Mouse (Mus musculus) embryonic facial prominence, embryonic 11.5 days (tissue): ENCODE data around the gene Fat1. TPM values are rescaled to one million over a fixed set of nuclear protein-coding genes. Genes with fewer than 3 reads are reported as not detected.

Source experiments
- ATAC-seq: fragments of 200-750 bp; cut with Nextera tagmentation; replicated peaks from 2 replicates; pipeline ENCODE4 v1.8.0; 2017; ENCODE audit warnings: low read depth; ENCODE audit not compliant: insufficient number of reproducible peaks, low FRiP score, low TSS enrichment
- DNase-seq: peaks from one replicate; pipeline ENCODE4 v3.0.0-alpha.2; 2015; ENCODE audit warnings: low spot score
- H3K27ac ChIP-seq: fragments of 300-500 bp; sonication (generic); replicated peaks from 2 replicates; pipeline ENCODE4 v1.5.1; 2014; ENCODE audit warnings: mild to moderate bottlenecking, low read depth, low read length, control low read depth
- H3K27me3 ChIP-seq: fragments of 300-500 bp; sonication (generic); 2 replicates; pipeline ENCODE4 v1.6.1; 2014; ENCODE audit warnings: mild to moderate bottlenecking, low read length, moderate library complexity, mixed read lengths; ENCODE audit not compliant: control insufficient read depth, insufficient read depth
- H3K36me3 ChIP-seq: fragments of 300-500 bp; sonication (generic); replicated peaks from 2 replicates; pipeline ENCODE4 v1.6.1; 2014; ENCODE audit warnings: low read depth, mild to moderate bottlenecking, low read length, moderate library complexity, mixed read lengths; ENCODE audit not compliant: control insufficient read depth, insufficient read depth
- H3K4me1 ChIP-seq: fragments of 300-500 bp; sonication (generic); 2 replicates; pipeline ENCODE4 v1.6.1; 2014; ENCODE audit warnings: low read length, mixed read lengths; ENCODE audit not compliant: control insufficient read depth, insufficient read depth
- H3K4me2 ChIP-seq: fragments of 300-500 bp; sonication (generic); 2 replicates; pipeline ENCODE4 v1.6.1; 2014; ENCODE audit warnings: low read depth, mild to moderate bottlenecking, control low read depth, low read length, moderate library complexity
- H3K4me3 ChIP-seq: fragments of 300-500 bp; sonication (generic); 2 replicates; pipeline ENCODE4 v1.5.1; 2014; ENCODE audit warnings: low read depth, low read length, control low read depth
- H3K9ac ChIP-seq: fragments of 300-500 bp; sonication (generic); replicated peaks from 2 replicates; pipeline ENCODE4 v1.6.1; 2014; ENCODE audit warnings: mild to moderate bottlenecking, control low read depth, low read length
- H3K9me3 ChIP-seq: fragments of 300-500 bp; sonication (generic); replicated peaks from 2 replicates; pipeline ENCODE4 v1.6.1; 2016; ENCODE audit warnings: mild to moderate bottlenecking, low read length, inconsistent platforms, mixed read lengths; ENCODE audit not compliant: control insufficient read depth
- WGBS: fragments of 180-500 bp; shearing (Covaris S2); extraction: QIAGEN DNeasy Blood & Tissue Kit; methylation state at CpG from one replicate; pipeline ENCODE4 v1.1.7; 2014; 5-methylcytosine and 5-hydroxymethylcytosine counted together
- polyA plus RNA-seq: library from polyadenylated mRNA; unstranded; fragments of >200 nt; fragmentation: Nextera tagmentation; extraction: Ambion mirVana; gene quantifications from 2 replicates; pipeline ENCODE4 v1.2.1, GENCODE M21; 2014

Fat1 gene
- polyA plus RNA-seq = 34.4 and 37.7 TPM in 2 replicates

DNA sequence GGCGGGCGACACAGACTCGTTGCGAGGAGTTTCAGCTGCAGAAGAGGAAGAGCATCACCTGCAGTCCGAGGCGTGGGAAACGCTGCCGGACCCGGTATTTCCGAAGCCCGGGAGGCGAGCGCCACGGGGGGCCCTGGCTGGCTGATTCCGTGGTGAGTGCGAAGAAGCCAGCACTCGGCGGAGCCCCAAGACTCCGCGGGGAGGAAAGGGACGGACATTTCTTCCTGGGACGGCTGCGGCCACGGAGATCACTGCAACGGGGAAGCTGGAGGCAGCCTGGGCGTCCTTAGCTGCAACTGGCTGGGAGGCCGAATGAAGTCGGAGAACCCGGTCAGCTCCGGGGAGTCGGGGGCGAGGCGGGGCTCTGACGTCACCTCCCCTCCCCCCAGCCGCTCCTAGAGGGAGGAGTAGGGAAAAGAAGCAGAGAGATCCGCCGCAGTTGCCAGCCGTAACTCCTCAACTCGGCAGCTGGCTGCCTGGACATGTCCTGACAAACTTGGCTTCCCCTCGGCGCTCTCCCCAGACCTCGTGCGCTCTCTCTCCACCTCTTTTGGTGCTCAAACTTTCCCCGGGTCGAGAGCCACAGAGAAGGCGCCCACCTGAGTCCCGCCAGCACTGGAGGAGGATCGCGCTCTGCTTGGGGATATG, at the start of gene Fat1:
Gene Fat1 (plus strand): TSS at position 598 of the 648 bp plus-strand sequence.
- Histone ChIP-seq H3K4me1 (no peaks in the 10 kb centered on the region), H3K27ac (peak within 1 kb of the TSS; percentile 87), H3K9me3 (no peaks in the 10 kb centered on the region), H3K9ac (peak within 1 kb of the TSS; percentile 76), H3K4me3 (peak within 1 kb of the TSS; percentile 70), H3K27me3 (no peaks in the 10 kb centered on the region), H3K36me3 (no peaks in the 10 kb centered on the region), H3K4me2 (peak within 1 kb of the TSS; percentile 68)
- WGBS = under 1% methylated on average over 45 of the region's 49 CpGs
- DNase-seq (peak; percentile 93), ATAC-seq (peak; percentile 55)

DNA sequence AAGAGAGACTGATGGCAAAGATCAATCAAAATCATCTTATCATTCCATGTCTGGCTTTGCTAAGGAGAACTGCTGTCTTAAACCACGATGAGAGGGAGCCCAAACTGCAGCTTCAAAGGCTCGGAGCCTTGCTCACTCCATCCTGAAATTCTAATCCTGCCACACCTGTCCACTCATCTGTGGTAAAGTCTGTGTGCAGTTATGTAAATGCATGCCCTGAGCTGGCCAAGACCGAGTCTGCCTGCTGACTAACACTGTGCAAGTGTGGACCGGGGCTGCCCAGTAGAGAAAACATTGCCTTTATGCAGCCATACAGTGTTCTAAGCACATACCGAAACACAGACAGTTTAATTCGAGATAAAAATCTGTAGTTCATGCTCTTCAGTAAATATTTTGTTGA, 40.6 kb upstream of the Fat1 start:
- no peak for DNase-seq
- Histone ChIP-seq H3K4me3 (no peak overlapping the region), H3K4me1 (no peaks in the 10 kb centered on the region), H3K27ac (no peak overlapping the region), H3K27me3 (no peaks in the 10 kb centered on the region), H3K4me2 (no peak overlapping the region), H3K9me3 (no peaks in the 10 kb centered on the region), H3K36me3 (no peaks in the 10 kb centered on the region), H3K9ac (no peak overlapping the region)
- ATAC-seq = no peak
- 71% methylated on average over 6 of the region's 6 CpGs for WGBS

DNA sequence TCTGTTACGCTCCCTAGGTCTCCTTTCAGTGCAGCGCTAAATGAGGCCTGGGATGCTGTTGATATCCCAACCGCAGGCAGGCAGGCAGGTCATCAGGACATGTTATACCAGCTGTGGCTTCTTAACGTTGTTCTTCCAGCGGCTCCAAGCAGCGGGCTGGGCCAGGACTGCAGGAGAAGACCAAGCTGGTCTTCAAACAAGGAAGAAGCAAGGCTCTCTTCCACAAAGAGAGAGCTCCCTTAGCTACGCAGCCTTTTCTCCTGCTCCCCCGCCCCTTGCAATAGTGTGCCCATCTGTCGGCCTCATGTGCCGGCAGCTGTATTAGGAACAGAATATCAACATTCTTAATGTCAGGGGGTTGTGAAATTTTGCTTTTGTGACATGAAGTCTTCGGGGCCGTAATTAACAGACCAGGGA, 35.7 kb upstream of the Fat1 start:
- no peak overlapping the region for H3K4me2 ChIP-seq
- DNase-seq (peak; percentile 52), ATAC-seq (peak; percentile 79; the same call in 1 of the 2 replicates)
- H3K9ac ChIP-seq = peak overlapping the region; percentile 14; the same call in 1 of the 2 replicates
- WGBS = 47% methylated on average over 12 of the region's 12 CpGs
- H3K27ac ChIP-seq = 0 out of 2 replicates have a peak overlapping the region, but pooled peaks have one; percentile 9
- H3K36me3 ChIP-seq = no peaks in the 10 kb centered on the region
- H3K27me3 ChIP-seq = no peaks in the 10 kb centered on the region
- no peaks in the 10 kb centered on the region for H3K9me3 ChIP-seq
- no peak overlapping the region for H3K4me3 ChIP-seq
- no peaks in the 10 kb centered on the region for H3K4me1 ChIP-seq

DNA sequence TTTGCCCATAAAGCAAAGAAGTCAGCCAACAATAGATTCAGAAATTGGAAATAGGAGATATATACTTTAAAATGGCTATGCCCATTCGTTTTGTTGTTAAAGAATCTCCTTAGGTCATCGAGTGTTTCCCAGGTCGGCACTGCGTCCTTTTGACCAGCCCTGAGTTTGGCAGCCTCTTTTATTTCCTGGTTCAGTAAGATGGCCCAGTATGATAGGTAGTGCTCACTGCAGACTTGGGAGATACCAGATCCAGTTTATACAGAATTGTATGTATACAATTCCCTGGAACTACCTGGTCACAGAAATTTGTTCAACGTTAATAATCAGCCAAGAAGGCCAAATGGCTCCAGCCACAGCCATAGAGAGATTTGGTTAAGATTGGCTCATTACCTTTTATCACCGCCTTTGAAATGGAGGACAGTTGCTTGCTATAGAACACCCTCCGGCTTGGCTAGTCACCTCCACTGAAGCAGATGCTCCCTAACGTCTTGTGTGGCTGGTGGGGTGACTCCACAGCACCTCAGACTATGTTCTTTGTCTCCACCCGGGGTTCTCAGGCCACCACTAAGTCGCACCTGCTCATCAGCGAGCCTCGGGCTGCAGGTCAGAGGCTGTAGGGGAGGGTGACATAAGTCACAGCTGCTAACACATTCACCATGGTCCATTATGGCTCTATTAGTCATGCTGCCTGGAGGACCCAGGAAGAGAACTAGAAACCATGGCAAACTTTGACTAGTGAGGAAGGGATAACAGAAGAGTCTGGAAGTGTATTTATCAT, 23.9 kb upstream of the Fat1 start:
- no peaks in the 10 kb centered on the region for H3K36me3 ChIP-seq
- no peaks in the 10 kb centered on the region for H3K9me3 ChIP-seq
- no peak for ATAC-seq
- 81% methylated on average over 12 of the region's 12 CpGs for WGBS
- DNase-seq = no peak
- H3K27ac ChIP-seq = no peak overlapping the region
- H3K9ac ChIP-seq = no peak overlapping the region
- no peaks in the 10 kb centered on the region for H3K4me1 ChIP-seq
- H3K4me2 ChIP-seq = no peak overlapping the region
- no peak overlapping the region for H3K4me3 ChIP-seq
- no peaks in the 10 kb centered on the region for H3K27me3 ChIP-seq

DNA sequence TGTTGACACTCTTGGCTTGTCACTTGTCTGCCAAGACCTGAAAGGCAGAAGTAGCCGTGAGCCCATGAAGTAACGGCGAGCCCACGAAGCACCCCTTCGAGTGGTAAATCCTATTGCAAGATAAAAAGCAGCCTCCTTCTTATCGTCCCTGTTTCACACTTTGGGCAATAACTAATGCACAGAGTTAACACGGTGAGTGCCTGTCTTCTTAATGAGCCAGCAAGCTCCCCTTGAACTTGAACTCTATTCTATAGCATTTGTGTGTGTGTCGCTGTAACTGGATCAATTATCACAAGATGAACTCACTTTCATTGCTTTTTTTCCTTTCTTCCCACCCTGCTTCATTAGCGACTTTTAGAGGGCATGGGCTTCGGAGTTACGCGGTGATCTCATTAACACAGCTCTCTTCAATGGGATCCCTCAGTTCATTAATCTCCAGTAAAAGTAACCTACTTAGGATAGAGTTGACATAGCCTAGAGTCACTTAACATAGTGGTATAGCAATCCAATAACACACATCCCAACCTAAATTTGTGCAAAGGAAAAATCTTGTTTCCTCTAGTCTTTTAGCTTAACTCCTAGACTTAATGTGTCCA, 15.7 kb upstream of the Fat1 start:
- ATAC-seq (no peak), DNase-seq (no peak)
- no peaks in the 10 kb centered on the region for H3K27me3 ChIP-seq
- H3K9me3 ChIP-seq = no peaks in the 10 kb centered on the region
- H3K9ac ChIP-seq = no peak overlapping the region
- H3K4me1 ChIP-seq = no peaks in the 10 kb centered on the region
- 89% methylated on average over 12 of the region's 12 CpGs for WGBS
- no peaks in the 10 kb centered on the region for H3K36me3 ChIP-seq
- H3K4me2 ChIP-seq = no peak overlapping the region
- H3K27ac ChIP-seq = no peak overlapping the region
- no peak overlapping the region for H3K4me3 ChIP-seq

DNA sequence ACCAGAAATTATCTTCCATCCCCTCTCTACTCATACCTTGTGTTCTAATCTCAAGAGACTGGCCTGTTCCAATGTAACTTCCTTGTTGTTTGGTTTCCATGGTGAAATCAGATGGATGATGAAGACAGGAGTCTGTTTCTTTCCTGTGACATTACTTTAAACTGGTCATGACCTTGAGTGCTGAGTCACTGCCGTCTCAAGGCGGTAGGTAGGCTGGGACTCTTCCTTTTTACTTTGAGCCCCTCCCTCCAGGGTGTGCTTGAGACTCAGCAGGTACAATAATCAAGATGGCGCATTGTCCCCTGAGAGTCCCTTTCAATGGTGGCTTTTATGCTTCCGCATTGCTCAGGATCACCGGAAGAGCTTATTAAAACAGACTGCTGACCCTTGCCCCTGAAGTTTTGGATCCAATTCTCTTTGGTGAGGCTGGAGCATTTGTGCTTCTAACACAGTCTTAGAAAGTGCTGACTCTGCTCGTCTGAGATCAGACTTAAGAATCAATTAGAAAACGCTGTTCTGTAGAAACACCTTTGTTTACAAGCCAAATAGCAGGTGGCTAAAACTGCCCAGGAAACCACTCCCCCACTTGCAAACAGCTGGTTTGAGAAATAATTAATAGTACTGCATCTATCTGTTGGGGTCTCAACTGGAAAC, 14.7 kb upstream of the Fat1 start:
- Histone ChIP-seq H3K27me3 (no peaks in the 10 kb centered on the region), H3K4me1 (no peaks in the 10 kb centered on the region), H3K4me2 (no peak overlapping the region), H3K4me3 (no peak overlapping the region), H3K27ac (no peak overlapping the region), H3K9me3 (no peaks in the 10 kb centered on the region), H3K9ac (no peak overlapping the region), H3K36me3 (no peaks in the 10 kb centered on the region)
- DNase-seq (peak; percentile 27), ATAC-seq (no peak)
- WGBS = 38% methylated on average over 7 of the region's 7 CpGs

DNA sequence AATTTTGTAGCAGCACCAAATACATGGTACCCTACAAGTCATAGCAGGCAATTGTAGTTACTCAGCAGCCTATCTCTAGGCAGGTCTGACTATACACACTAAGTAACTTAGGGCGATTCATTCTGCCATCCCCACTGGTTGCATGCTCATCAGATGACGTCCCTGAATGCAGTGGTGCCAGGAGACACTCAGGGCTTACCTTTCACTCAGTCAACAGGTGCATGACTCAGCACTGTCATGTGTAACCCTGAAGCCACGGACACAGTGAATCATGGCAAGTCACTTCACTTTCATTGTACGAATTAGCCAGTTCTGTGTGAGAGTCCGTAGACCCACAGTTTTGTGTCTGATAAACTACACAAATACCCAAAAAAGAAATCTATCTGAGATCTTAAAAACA, 10.3 kb upstream of the Fat1 start:
- Histone ChIP-seq H3K9me3 (no peaks in the 10 kb centered on the region), H3K9ac (no peak overlapping the region), H3K4me1 (no peaks in the 10 kb centered on the region), H3K27ac (no peak overlapping the region), H3K36me3 (no peaks in the 10 kb centered on the region), H3K4me2 (no peak overlapping the region), H3K4me3 (no peak overlapping the region), H3K27me3 (no peaks in the 10 kb centered on the region)
- 94% methylated on average over 5 of the region's 5 CpGs for WGBS
- no peak for DNase-seq
- ATAC-seq = no peak
